Mouse (Mus musculus): ENCODE results near the gene St8sia6.

St8sia6 gene

DNA sequence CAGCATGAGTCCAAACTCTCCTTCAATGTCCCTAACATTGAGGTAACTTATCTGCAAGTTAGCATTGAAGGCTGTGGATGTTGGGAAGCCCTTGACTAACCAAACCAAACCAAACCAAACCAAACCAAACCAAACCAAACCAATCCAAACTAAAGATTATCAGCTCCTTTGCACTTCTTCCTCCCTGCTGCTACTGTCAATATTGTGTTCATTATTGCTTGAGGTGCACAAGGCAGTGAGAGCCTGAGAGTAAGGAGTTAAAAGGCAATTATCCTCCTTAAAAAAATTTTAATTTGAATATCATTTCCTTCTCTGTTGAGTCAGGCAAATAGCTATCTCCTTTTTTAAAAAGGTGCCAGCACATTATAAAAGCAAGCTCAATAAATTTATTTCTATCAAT lies 190.8 kb downstream of the St8sia6 start:
- DNase-seq = no peak

Measured in layer of hippocampus, adult 9-11 months (tissue).